Mouse (Mus musculus) liver, adult 2 months (tissue): ENCODE data around the gene Hspbp1.

Source experiments
- CTCF ChIP-seq: fragments of 200-500 bp; IDR thresholded peaks from 2 replicates; pipeline ENCODE4 v1.5.1; 2011; ENCODE audit warnings: low read depth, low read length, control low read depth
- POLR2A ChIP-seq: fragments of 200-500 bp; IDR thresholded peaks from 2 replicates; pipeline ENCODE4 v1.6.1; 2011; ENCODE audit warnings: low read length, control low read depth; ENCODE audit not compliant: insufficient read depth; ENCODE audit errors: extremely low read depth

GRCm38 (mm10) chr7:4653351-4653750, 31.5 kb downstream of the Hspbp1 start:
- no peak for TF ChIP-seq CTCF
- no peak for TF ChIP-seq POLR2A
